Mouse (Mus musculus) kidney, postnatal 36 days (tissue): ENCODE measurements around the gene Stpg2.
A peak's percentile ranks its signal among the peaks of the same experiment; 100 is the strongest.
"Not testable (repeated sequence)": the region's sequence is repeated elsewhere in the genome, so short reads cannot be mapped to it uniquely, and the experiment has no call there.

Experiments
- DNase-seq, 2 experiments: peaks; one replicate each; pipeline ENCODE4 v3.0.0; 2021 to 2022; ENCODE audit warnings: mixed read lengths in 2 of 2

Gene Stpg2

DNA sequence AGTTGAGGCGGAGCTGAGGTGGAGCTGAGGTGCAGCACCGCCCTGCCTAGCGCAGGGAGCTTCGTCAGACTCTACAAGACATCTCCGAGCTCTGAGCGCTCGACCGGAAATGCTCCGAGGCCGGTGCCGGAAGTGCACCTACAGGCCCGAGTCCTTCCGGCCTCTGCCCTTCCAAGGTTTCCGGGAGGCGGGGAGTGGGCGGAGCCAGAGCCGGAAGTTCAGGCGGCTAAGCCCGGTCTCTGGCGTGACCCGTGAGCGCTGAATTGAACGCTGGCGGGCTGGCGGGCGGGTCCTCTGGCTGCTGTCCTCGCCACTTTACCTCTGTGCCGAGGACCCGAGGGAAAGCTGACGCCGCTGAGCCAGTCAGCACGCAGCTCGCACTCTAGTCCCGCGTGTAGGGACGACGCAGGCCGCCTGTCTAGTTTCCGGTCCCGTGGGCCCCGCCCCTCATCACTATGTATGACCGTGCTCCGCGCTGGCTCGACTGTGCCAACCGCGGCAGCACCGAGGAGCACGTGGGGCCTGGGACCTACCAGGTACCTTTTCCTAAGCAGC is at the start of gene Stpg2:
Gene Stpg2 (plus strand): TSS at position 251 of the 555 bp plus-strand sequence.
- peak; percentile 87 to 95 for DNase-seq

DNA sequence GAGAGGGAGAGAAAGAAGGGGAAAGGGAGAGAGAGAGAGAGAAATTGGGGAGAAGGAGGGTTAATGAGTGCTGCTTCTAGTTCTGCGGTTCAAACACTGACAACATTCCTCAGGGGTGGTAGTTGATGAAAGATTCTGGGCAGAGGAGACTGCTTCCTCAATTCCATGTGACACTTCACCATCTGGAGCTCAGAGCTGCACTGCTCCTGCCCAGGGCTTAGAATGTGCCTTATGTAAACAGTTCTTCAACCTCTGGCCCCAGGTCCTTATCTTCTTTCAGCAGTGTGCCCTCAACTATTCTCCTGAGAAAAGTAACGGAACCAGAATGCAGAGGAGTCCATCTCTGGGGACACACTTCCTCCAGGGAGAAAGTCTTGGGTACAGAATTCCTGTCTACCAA is 43.3 kb upstream of the Stpg2 start:
- DNase-seq = no peak

GRCm38 (mm10) chr3:139162658-139163057 is 42.8 kb upstream of the Stpg2 start:
- DNase-seq = no peak

GRCm38 (mm10) chr3:139168510-139169269 is 36.8 kb upstream of the Stpg2 start:
- DNase-seq = no peak

DNA sequence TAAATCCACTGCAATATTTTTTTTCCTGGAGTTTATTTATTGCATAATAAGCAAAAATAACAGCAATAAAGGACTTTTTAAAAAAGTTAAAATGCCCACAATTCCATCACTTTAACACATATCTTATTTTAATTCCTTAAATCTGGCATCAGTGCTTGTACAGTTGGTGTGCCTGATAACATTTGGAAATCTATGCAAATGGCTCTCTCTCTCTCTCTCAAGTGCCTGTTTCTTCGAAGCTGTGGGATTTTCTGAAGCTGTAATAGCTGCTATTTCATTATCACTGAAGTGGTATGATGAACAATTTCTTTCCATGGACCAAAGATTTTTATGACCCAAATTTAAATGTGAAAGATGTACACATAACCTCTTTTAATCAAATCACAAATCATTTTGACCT is 35.8 kb upstream of the Stpg2 start:
- DNase-seq = no peak

- no peak for DNase-seq
These were observed 28.6 kb upstream of the Stpg2 start for GRCm38 (mm10) chr3:139176936-139177335.

- no peak for DNase-seq
These were observed 14.0 kb upstream of the Stpg2 start for GRCm38 (mm10) chr3:139191541-139191940.

- DNase-seq = no peak
These were observed 11.6 kb upstream of the Stpg2 start for GRCm38 (mm10) chr3:139193917-139194316.

DNA sequence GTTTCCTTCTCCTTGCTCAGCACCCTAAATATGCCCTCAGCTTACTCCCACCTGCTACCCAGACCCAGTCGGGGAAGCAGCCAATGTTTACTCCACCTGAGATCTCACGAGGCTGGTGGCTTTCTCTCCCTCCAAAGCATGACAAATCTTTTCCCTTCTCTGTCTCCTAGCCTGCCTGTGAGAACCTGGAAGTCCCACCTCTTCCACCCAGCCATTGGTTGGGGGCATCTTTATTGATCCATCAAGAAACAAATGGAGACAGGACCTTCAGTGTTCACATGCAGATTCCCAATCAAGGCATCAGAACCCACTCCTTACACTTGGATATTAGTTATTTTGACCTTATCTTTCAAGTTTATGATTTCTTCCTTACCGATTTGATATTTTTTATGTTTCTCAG is 7.1 kb upstream of the Stpg2 start:
- DNase-seq = no peak

GRCm38 (mm10) chr3:139200324-139200723 is 5.2 kb upstream of the Stpg2 start:
- DNase-seq = no peak

GRCm38 (mm10) chr3:139216945-139217344 is 11.5 kb downstream of the Stpg2 start:
- DNase-seq = no peak

DNA sequence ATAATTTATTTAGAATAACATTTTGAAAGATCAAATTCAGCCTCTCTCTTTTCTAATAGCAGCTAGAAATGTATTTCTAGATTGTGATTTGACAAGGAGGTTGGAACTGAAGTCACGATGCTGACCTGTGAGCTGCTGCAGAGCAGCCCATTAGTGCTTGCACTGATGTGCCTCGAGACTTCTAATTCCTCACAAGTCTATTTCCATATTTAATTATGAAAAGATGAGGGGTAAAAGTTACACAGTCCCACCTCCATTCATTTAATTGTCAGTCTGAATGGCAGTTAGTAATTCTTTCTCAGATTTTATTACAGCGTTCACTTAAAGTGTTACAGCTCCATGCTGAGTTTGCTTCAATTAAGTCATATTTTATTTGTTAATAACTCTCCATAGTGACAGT is 19.6 kb downstream of the Stpg2 start:
- no peak for DNase-seq

DNA sequence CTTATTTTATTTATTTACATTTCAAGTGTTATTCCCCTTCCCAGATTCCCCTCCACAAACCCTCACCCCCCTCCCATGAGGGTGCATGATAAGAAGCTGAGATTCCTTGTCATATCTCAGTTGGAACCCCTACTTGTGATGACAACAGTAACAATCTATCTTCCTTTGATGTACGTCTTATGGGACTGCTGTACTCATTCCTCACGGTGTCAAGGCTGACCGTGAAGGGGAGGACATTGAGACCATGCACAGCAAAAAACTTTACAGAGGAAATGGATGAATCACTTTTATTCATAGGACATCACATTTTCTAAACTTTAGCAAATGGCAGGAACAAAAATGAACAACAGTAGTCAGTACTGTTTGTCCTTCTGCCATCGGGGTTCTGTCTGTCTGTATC is 21.3 kb downstream of the Stpg2 start:
- DNase-seq = no peak

GRCm38 (mm10) chr3:139245219-139245618 is 39.7 kb downstream of the Stpg2 start:
- DNase-seq = no peak

DNA sequence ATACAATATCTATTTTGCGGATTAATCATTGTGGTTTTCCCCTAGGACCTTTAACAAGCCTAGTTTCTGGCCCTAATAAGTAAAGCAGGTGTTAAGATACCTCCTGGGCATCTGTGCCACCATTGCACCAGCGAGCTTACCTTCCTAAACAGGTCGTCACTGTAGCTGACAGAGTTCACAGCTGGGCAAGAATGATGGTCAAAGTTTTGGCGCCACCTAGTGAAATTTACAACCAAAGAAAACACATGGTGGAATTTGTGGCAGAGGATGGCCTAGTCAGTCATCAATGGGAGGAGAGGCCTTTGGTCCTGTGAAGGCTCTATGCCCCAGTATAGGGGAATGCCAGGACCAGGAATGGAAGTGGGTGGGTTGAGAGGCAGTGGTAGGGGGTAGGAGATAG is 41.0 kb downstream of the Stpg2 start:
- peak; percentile 6 to 8 for DNase-seq

GRCm38 (mm10) chr3:139262359-139262758 is 56.9 kb downstream of the Stpg2 start:
- DNase-seq = not testable (repeated sequence)

GRCm38 (mm10) chr3:139297909-139298308 is 92.4 kb downstream of the Stpg2 start:
- DNase-seq = no peak

GRCm38 (mm10) chr3:139308078-139308809 is 102.8 kb downstream of the Stpg2 start:
- no peak for DNase-seq

- DNase-seq = no peak
These were observed 106.2 kb downstream of the Stpg2 start for GRCm38 (mm10) chr3:139311721-139312120.

DNA sequence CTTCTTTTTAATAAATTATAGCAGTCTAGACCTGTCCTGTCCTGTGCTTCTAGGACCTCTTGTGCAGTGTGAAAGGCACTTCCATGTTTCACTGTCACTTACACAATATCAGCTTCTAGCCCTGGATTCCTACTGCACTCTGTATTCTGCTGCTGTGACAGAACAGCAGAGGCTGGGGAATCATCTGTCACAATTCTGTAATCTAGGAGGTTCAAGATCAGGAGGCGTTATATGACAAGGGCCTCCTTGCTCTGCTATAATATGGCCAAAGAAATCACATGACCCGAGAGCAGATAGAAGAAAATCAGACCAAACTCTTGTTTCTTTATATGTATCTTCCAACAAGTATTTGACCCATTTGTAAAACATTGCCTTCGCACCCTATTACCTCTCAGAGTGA is 175.0 kb downstream of the Stpg2 start:
- DNase-seq = no peak

DNA sequence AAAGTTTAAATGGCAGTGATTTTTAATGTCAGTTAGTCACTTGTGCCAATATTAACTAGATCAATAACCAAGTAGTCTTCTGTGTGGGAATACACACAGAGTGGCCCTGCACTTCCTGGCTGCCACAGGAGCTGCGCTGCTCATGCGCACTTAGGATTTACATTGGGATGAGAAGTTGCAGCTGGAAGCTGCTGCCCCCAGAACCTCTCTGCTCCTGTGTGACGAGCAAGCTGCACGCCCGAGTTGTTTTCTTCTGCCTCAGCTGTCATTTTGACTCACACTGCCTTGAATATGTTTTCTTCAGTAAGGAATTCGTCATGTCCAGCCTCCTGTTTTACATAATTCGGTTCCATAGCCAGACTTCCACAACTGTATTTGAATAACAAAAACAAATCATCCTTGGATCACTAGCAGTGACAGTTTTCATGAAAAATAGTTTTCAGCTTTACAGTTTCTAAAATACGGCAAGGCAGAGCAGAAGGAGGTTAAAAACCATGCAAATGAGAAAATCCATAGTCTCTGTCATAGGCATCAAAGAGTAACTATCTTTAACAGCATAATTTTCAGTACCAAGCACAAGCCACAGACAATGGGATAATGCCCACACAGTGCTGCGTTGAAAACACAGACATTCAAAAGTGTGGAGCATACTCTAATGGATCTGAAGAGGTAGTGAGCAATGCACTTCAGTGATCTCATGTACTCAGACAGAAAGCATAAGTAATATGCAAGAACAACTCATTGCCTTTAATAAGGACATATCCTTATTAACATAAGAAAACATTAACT is 191.8 kb downstream of the Stpg2 start:
- no peak for DNase-seq

DNA sequence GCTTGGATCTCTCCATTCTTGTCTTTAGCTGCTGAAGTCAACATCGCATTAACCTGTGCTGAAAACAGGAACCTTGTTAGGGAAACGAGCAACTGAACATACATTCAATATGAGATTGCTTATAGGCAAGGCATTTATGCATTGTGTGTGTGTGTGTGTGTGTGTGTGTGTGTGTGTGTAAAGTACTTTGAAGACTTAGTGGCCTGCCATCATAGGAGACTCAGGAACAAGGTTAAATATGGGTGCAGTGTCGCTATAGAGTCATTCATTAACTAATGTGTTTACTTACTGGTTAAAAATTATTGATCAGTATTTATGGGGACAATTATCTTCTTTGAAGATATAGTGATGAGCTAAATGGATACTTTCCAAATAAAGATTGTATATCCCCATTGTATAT is 199.2 kb downstream of the Stpg2 start:
- no peak for DNase-seq

DNA sequence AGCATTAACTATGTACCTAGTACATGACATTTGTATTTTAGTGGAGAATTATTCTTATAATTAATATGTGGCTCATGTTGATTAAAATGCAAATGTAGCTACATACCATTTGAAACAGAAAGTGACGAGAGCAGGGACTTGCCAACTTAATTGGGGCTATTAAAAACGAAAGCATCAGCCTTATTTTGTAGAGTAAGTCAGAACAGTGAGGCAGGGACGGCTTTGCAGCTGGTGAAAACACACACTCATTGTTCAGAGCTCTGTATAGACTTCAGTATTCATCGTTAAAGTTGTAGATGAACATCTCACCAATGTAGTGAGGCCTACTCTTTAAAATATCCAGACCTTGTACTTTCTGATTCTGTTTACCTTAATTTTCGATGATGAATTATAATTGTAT is 213.6 kb downstream of the Stpg2 start:
- no peak for DNase-seq
